Mouse (Mus musculus) effector memory CD4-positive, alpha-beta T cell, adult 5 months (primary cell): ENCODE measurements around the gene Trmt6. TPM values are rescaled to one million over a fixed set of nuclear protein-coding genes. Genes with fewer than 3 reads are reported as not detected.

ENCODE experiments used
- polyA plus RNA-seq: library from polyadenylated mRNA; unstranded; fragments of 100-300 nt; shearing (Covaris generic); gene quantifications from one replicate; pipeline ENCODE4 v1.2.1, GENCODE M21; 2017

Gene Trmt6
- polyA plus RNA-seq, result 21.7 TPM

DNA sequence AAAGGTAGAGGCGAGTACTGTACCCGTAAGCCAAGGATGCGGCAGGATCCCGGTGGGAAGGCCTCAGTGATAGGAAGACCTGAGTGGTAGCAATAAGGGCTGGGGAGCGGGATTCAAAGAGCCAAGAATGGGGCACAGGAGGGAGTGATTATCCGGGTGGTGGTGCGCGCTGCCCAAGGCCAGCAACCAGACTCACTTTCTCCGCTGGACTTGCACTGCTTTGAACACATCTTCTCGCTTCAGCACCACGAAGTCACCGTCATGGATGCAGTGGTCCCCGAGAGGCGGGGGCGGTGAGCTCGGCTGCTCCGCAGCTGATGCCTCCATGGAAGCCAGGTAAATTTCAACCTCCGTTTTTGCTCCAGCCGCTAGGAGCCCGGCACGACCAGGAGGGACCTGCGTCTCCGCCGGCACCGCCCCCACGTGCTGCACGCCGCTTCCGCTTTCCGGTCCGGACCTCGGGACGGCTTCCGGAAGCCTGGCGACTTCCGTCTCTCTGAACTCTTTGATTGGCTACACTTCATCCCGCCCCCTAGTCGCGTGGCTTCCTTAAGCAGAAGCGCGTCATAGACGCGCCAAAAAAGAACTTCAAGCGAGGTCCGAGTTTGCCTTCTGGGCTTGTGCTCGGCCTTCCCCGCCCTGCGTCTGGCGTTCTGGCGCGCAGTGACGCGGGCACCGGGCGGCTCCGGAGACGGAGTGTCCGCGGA, at the start of gene Trmt6, which contains the start of gene Mcm8:
Gene Trmt6, minus strand, starts transcription at position 448 of the 707 bp plus-strand sequence.
Gene Mcm8, plus strand, starts transcription at position 534 of the 707 bp plus-strand sequence.

DNA sequence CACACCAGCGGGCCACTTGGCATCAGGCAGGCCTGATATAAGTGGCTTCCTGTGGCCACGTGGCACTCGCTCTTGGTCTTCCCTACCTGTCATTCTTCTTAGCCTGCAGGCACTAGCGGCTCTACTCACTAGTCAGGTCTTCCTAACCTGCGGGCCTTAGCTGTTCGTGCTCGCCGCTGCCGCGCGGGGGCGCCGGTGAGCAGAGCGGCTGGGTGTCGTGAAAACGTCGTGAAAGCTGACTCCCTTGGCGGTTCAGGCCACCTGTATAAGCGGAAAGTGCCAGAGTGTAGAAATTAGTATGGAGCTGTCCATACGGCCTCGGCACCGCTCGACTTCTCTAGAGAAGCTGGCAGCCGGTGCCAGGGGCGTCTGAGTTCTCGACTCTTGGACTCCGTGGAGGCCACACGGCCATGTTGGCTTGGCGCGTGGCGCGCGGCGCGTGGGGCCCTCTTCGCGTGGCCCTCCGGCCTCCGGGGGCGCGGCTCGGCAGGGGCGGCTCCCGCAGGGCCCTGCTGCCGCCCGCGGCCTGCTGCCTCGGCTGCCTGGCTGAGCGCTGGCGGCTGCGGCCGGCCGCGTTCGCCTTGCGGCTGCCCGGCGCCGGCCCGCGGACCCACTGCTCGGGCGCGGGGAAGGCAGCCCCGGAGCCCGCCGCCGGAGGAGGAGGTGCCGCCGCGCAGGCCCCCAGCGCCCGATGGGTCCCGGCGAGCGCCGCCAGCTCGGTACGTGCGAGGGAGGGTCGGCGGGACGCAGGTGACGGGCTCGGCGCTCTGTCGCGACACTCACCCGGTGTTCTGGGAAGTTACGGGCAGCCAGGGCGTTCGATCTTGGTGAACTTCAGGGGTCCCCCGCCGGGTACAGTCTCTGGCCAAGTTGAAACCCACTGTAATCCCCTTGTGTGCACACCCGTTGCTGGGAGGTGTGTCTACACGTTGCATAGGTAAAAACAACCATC, 30.8 kb upstream of the Trmt6 start, which contains the start of gene Crls1:
Gene Crls1, plus strand, starts transcription at position 260 of the 952 bp plus-strand sequence.

DNA sequence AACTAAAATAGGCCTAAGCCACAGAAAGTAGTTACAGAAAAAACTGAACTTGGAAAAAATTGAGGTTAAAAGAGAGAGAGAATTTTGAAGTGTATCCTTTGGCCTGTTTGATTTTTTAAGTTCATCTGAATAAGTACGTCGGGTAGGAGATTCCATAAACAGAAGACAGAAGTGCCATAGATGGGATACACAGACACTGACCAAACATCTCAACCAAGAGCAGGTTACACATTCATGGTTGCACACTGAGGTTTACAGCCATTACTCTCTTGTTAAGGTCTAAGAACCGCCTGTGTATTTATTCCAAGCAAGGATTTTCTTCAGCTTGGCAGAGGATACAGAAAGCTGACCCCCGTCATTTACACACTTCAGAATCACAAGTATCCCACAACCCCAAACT, 34.9 kb downstream of the Trmt6 start, which contains the start of gene Chgb:
Gene Chgb, plus strand, starts transcription at position 301 of the 400 bp plus-strand sequence.

Other genes starting within 250 kb of the Trmt6 start
- 182 TPM for gene Gpcpd1, start 228.3 kb downstream of the Trmt6 start, polyA plus RNA-seq
- gene Shld1, start 129.1 kb downstream of the Trmt6 start, polyA plus RNA-seq, result 95.2 TPM
- 0.22 TPM for gene Chgb, start 34.8 kb downstream of the Trmt6 start, polyA plus RNA-seq
- 1.1 TPM for gene Mcm8, start 86 bp upstream of the Trmt6 start, polyA plus RNA-seq
- gene Crls1, start 30.6 kb upstream of the Trmt6 start, polyA plus RNA-seq, result 15.6 TPM
- 0.10 TPM for gene Lrrn4, start 64.8 kb upstream of the Trmt6 start, polyA plus RNA-seq
- gene Fermt1, start 129.9 kb upstream of the Trmt6 start, polyA plus RNA-seq, result 0.30 TPM